Mouse (Mus musculus) heart, postnatal 0 days (tissue): Measurements from ENCODE around the gene Ubxn11.

Experiments
- CTCF ChIP-seq: IDR thresholded peaks from 2 replicates; pipeline ENCODE4 v1.5.1; 2016; ENCODE audit warnings: antibody characterized with exemption, control low read depth, low read depth
- EP300 ChIP-seq: IDR thresholded peaks from 2 replicates; pipeline ENCODE4 v1.6.1; 2016; ENCODE audit warnings: antibody characterized with exemption, low read depth

DNA sequence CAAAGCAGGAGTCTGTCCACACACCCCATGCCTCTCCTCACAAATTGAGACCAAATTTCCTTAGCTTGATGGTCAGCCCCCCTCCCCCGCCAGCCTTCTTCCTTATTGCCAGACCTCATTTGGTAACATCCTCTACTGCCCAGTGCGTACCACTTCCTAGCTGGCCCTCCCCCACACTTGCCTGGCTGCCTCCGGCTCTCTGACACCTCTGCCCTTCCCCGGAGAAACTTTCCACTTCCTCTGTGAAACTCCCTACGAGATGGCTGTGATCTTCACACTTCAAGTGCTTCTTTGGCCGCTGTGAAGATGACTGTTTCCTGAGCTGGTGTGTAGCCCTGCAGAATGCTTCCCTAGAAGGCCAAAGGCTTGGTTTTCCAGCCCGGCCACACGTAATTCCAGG is 3.7 kb upstream of the Ubxn11 start:
- TF ChIP-seq CTCF (no peak), EP300 (no peak)
